Mouse (Mus musculus) heart, embryonic 16.5 days (tissue): ENCODE measurements around the gene Slc4a2. TPM values are rescaled to one million over a fixed set of nuclear protein-coding genes. Genes with fewer than 3 reads are reported as not detected.
A peak's percentile ranks its signal among the peaks of the same experiment; 100 is the strongest.

Experiments
- ATAC-seq: fragments of 200-750 bp; cut with Nextera tagmentation; replicated peaks from 2 replicates; pipeline ENCODE4 v1.8.0; 2017; ENCODE audit warnings: moderate number of reproducible peaks; ENCODE audit not compliant: insufficient read depth, low FRiP score; ENCODE audit errors: extremely low read depth
- H3K27ac ChIP-seq: fragments of 300-500 bp; sonication (generic); 2 replicates; pipeline ENCODE4 v1.5.1; 2014; ENCODE audit warnings: mild to moderate bottlenecking, low read length, control low read depth, moderate library complexity
- H3K27me3 ChIP-seq: fragments of 300-500 bp; sonication (generic); 2 replicates; pipeline ENCODE4 v1.6.1; 2014; ENCODE audit warnings: low read length, mixed read lengths; ENCODE audit not compliant: control insufficient read depth, insufficient read depth
- H3K36me3 ChIP-seq: fragments of 300-500 bp; sonication (generic); 2 replicates; pipeline ENCODE4 v1.6.1; 2014; ENCODE audit not compliant: control insufficient read depth, insufficient read depth
- H3K4me1 ChIP-seq: fragments of 300-500 bp; sonication (generic); 2 replicates; pipeline ENCODE4 v1.6.1; 2014; ENCODE audit warnings: low read length, mixed read lengths; ENCODE audit not compliant: control insufficient read depth, insufficient read depth
- H3K4me2 ChIP-seq: fragments of 300-500 bp; sonication (generic); 2 replicates; pipeline ENCODE4 v1.6.1; 2014; ENCODE audit warnings: low read depth, mild to moderate bottlenecking, control low read depth, low read length
- H3K4me3 ChIP-seq: fragments of 300-500 bp; sonication (generic); 2 replicates; pipeline ENCODE4 v1.5.1; 2014; ENCODE audit warnings: mild to moderate bottlenecking, control low read depth, low read length
- H3K9ac ChIP-seq: fragments of 300-500 bp; sonication (generic); 2 replicates; pipeline ENCODE4 v1.6.1; 2014; ENCODE audit warnings: low read length, control low read depth
- H3K9me3 ChIP-seq: fragments of 300-500 bp; sonication (generic); replicated peaks from 2 replicates; pipeline ENCODE4 v1.6.1; 2016; ENCODE audit warnings: low read length; ENCODE audit not compliant: control insufficient read depth
- WGBS: fragments of 180-500 bp; shearing (Covaris S2); extraction: QIAGEN DNeasy Blood & Tissue Kit; methylation state at CpG from one replicate; pipeline ENCODE4 v1.1.7; 2014; 5-methylcytosine and 5-hydroxymethylcytosine counted together
- polyA plus RNA-seq: library from polyadenylated mRNA; unstranded; fragments of >200 nt; fragmentation: Nextera tagmentation; extraction: Ambion mirVana; gene quantifications from 2 replicates; pipeline ENCODE4 v1.2.1, GENCODE M21; 2015

Gene Slc4a2
- polyA plus RNA-seq, 1 experiment from 2014 or later: 29.2 TPM

DNA sequence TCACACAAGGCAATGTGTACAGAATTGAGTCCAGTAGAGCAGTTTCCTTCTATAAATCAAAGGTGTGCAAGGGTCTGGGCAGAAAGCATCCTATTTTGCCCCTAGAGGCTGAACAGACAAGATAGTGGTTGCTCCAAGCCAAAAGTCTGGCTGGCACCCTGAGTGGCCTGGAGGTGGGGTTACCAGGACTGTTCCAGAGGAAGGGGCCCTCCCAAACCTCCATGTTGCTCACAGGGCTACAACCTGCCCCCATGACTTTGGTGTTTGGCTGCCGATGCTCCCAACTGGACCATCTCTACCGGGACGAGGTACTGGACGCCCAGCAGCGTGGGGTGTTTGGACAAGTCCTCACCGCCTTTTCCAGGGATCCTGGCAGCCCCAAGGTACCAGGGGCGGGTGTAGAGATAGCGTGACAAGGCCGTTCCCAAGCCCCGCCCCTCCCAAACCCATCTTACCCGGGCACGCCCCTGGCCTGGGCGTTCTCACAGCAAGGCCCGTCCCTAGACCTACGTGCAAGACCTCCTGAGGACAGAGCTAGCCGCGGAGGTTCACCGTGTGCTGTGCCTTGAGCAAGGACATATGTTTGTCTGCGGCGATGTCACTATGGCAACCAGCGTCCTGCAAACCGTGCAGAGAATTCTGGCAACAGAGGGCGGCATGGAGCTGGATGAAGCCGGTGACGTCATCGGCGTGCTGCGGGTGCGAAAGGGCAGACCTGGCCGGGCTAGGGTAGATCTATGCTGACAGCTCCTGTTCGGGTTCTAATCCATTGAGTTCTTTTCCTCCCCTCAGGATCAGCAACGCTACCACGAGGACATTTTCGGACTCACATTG lies 40.4 kb upstream of the Slc4a2 start:
- ATAC-seq: peak; percentile 78
- Histone ChIP-seq H3K4me2 (peak overlapping the region; percentile 75), H3K36me3 (no peaks in the 10 kb centered on the region), H3K4me3 (peak overlapping the region; percentile 49), H3K9ac (peak overlapping the region; percentile 75), H3K27me3 (peaks cover 3% of the 10 kb centered on the region; the same call in 1 of the 2 replicates), H3K27ac (peak overlapping the region; percentile 52), H3K4me1 (peaks cover 26% of the 10 kb centered on the region), H3K9me3 (no peaks in the 10 kb centered on the region)
- WGBS: 2% methylated on average over 34 of the region's 34 CpGs

GRCm38 (mm10) chr5:24384407-24384806 lies 39.2 kb upstream of the Slc4a2 start:
- Histone ChIP-seq H3K27ac (peak overlapping the region; percentile 69), H3K9ac (no peak overlapping the region), H3K36me3 (no peaks in the 10 kb centered on the region), H3K4me1 (peaks cover 34% of the 10 kb centered on the region), H3K4me2 (no peak overlapping the region), H3K9me3 (no peaks in the 10 kb centered on the region), H3K27me3 (peaks cover 3% of the 10 kb centered on the region; the same call in 1 of the 2 replicates), H3K4me3 (no peak overlapping the region)
- 52% methylated on average over 6 of the region's 6 CpGs for WGBS
- ATAC-seq: peak; percentile 14

DNA sequence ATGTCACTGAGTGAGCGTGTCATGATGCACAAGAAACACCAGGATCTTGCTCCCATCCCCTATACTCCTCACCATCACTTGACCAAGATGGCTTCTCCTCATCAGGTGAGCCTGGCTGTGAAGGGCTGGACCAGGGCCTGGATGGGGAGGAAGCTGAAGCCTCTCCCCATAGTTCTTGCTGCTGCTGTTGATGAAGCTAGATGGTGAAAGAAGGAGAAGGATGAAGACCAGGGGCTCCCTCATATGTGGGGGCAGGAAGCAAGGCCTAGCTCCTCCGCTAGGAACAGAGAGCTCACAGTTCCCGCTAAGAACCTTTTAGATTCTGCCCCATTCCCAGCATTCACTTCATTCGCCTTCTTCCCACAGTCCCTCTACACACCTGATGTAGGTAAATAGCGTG lies 38.3 kb upstream of the Slc4a2 start:
- no peak overlapping the region for H3K9ac ChIP-seq
- no peak overlapping the region for H3K4me2 ChIP-seq
- no peaks in the 10 kb centered on the region for H3K9me3 ChIP-seq
- H3K27ac ChIP-seq: peak overlapping the region; percentile 30; the same call in 1 of the 2 replicates
- ATAC-seq: no peak
- H3K36me3 ChIP-seq: no peaks in the 10 kb centered on the region
- WGBS: 81% methylated on average over 5 of the region's 5 CpGs
- H3K27me3 ChIP-seq: peaks cover 3% of the 10 kb centered on the region; the same call in 1 of the 2 replicates
- no peak overlapping the region for H3K4me3 ChIP-seq
- H3K4me1 ChIP-seq: peaks cover 38% of the 10 kb centered on the region

DNA sequence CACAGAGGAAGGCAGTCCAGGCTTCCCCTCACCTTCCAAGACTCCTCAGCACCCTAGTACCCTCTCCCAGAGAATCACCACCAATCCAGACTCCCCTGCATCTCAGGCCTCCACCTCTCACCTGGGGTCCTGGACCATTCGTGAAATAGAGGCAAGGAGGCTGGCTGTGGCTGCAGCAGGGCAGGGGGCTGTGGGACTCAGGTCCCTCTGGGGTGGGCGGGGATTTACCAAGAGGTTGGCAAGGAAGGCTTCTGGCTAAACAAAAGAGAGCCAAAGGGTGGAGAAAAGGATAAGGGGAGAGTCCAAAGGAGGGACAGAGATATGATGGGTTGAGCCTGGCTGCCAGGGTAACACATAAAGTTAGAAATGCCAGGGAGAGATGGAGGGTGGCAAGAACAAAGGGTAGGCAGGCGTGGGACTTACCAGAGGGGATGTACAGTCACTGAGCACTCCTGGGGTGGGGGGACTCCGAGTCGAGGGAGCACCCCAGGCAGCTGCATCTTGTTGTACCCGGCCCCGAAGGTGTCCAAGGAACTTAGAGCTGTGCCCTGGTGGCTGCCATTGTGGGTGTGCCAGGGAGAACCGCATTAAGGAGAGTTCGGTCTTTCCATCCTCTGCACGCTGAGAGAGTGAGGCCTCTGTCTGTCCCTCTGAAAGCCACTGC lies 37.6 kb upstream of the Slc4a2 start:
- peaks cover 3% of the 10 kb centered on the region; the same call in 1 of the 2 replicates for H3K27me3 ChIP-seq
- no peak overlapping the region for H3K4me3 ChIP-seq
- no peaks in the 10 kb centered on the region for H3K9me3 ChIP-seq
- H3K9ac ChIP-seq: no peak overlapping the region
- peaks cover 38% of the 10 kb centered on the region for H3K4me1 ChIP-seq
- no peak overlapping the region for H3K4me2 ChIP-seq
- no peaks in the 10 kb centered on the region for H3K36me3 ChIP-seq
- 85% methylated on average over 10 of the region's 10 CpGs for WGBS
- H3K27ac ChIP-seq: peak overlapping the region; percentile 30; the same call in 1 of the 2 replicates
- ATAC-seq: no peak

DNA sequence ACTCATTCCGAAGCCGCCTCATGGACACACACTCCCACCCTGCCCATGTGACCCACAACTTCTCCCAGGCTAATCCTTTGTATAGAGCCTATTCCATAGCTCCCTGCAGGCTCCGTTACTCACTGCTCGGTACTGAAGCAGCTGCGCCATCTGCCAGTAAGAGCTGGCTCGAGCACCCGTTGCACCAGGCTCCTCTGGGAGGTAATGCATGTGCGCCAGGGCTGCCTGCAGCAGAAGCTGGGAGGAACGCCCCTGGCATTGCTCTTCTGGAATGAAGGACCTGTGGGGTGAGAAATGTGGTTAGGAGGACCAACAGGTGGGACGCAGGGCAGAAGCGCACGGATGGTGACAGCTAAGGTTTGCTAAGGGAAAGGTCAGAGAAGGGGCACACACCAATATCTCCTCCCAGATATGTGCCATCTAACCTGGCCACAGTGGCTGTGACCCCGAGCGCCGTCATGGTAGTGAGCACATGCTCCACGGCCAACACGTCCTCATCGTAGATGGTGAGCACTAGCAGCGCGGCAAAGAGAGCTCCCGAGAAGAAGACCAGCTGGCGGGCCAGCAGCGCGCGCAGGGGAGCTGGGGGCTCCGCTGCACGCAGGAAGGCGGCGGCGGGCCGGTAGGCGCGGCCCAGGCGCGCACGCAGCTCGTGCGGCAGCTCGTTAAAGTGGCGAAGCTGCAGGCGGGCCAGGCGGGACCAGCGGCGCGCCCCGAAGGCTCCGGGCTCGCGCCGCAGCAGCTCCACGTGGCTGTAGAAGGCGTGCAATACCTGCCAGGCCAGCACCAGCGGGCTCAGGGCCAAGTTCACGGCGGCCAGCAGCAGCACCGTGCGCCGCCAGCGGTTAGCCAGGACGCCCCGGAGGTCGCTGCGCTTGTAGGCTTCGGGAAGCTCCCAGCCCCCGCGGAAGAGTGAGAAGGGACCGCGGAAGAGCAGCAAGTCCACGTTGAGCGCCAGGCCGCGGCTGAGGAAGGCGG lies 36.1 kb upstream of the Slc4a2 start:
- H3K4me1 ChIP-seq: peaks cover 38% of the 10 kb centered on the region
- peak overlapping the region; percentile 54 for H3K4me3 ChIP-seq
- peaks cover 3% of the 10 kb centered on the region; the same call in 1 of the 2 replicates for H3K27me3 ChIP-seq
- no peaks in the 10 kb centered on the region for H3K36me3 ChIP-seq
- WGBS: under 1% methylated on average over 73 of the region's 73 CpGs
- H3K9ac ChIP-seq: peak overlapping the region; percentile 74
- H3K27ac ChIP-seq: peak overlapping the region; percentile 43
- no peaks in the 10 kb centered on the region for H3K9me3 ChIP-seq
- ATAC-seq: peak; percentile 38
- H3K4me2 ChIP-seq: peak overlapping the region; percentile 91

- Histone ChIP-seq H3K4me3 (peak overlapping the region; percentile 54), H3K27ac (peak overlapping the region; percentile 43), H3K4me1 (peaks cover 36% of the 10 kb centered on the region)
These were observed 35.3 kb upstream of the Slc4a2 start for GRCm38 (mm10) chr5:24388246-24388915.

GRCm38 (mm10) chr5:24389011-24389657 lies 34.5 kb upstream of the Slc4a2 start:
- 62% methylated on average over 6 of the region's 7 CpGs for WGBS
- no peaks in the 10 kb centered on the region for H3K36me3 ChIP-seq
- peaks cover 3% of the 10 kb centered on the region; the same call in 1 of the 2 replicates for H3K27me3 ChIP-seq
- H3K4me3 ChIP-seq: no peak overlapping the region
- peak overlapping the region; percentile 25; the same call in 1 of the 2 replicates for H3K27ac ChIP-seq
- ATAC-seq: no peak
- peaks cover 33% of the 10 kb centered on the region for H3K4me1 ChIP-seq
- H3K4me2 ChIP-seq: no peak overlapping the region
- no peaks in the 10 kb centered on the region for H3K9me3 ChIP-seq
- peak overlapping the region; percentile 14; the same call in 1 of the 2 replicates for H3K9ac ChIP-seq

More at GRCm38 (mm10) chr5:24388246-24388915, 35.3 kb upstream of the Slc4a2 start:
- Histone ChIP-seq H3K36me3 (no peaks in the 10 kb centered on the region), H3K4me2 (peak overlapping the region; percentile 91), H3K27me3 (peaks cover 3% of the 10 kb centered on the region; the same call in 1 of the 2 replicates), H3K9ac (peak overlapping the region; percentile 74), H3K9me3 (no peaks in the 10 kb centered on the region)
- no peak for ATAC-seq
- 30% methylated on average over 26 of the region's 26 CpGs for WGBS
